Mouse (Mus musculus) cerebellum, adult 11-12 months (tissue): ENCODE results near the gene Vps35l.

ENCODE experiments used
- DNase-seq: peaks from one replicate; pipeline ENCODE4 v3.0.0; 2022

The Vps35l gene

DNA sequence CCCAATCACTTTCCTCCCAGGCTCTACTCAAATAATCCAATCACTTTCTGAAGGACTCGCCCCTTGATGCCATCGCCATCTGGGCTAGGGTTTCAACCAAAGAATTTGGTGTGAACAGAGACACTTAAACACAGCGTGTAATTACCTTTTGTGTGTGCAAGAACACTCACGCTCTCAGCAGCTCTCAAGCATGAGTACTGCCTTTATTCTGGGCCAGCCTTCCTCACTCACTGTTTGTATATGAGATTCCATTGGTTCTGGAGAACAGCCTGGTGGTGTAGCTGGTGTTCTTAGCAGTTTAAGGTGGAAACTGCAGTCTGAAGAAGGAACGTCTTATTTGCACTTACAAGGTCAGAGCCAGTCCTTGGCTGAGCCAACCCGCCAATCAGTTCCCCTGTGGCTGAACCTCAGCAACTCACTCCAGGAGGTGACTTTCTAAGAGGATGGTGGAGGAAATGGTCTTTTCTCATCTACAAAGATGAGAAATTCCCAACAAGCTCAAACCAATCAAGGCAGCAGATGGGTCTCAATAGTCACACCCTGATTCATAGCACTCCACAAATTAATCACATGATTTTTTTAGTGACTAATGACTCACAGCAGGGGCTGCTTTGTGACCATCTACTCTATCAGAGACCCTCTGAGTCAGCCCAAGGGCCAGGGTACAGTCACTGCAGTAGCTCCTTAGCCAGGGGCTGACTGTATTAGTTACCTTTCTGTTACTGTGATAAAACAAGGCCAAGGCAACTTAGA is 147.5 kb downstream of the Vps35l start:
- DNase-seq = no peak

GRCm38 (mm10) chr7:118889046-118889680 is 149.1 kb downstream of the Vps35l start:
- DNase-seq = no peak
